Mouse (Mus musculus) heart, adult 18-20 months (tissue): ENCODE measurements around the gene Usp38. TPM values are rescaled to one million over a fixed set of nuclear protein-coding genes. Genes with fewer than 3 reads are reported as not detected.
"Not testable (repeated sequence)": the region's sequence is repeated elsewhere in the genome, so short reads cannot be mapped to it uniquely, and the experiment has no call there.

Experiments used
- DNase-seq, 2 experiments: peaks; one replicate each; pipeline ENCODE4 v3.0.0; 2021 to 2022; ENCODE audit warnings: mixed read lengths in 1 of 2
- long read RNA-seq, 2 experiments: library from polyadenylated mRNA; stranded (forward); transcript quantifications; one replicate each; pipeline ENCODE4 v2.0.0; 2021
- total RNA-seq, 2 experiments: library from RNA; stranded (reverse); gene quantifications; 2 replicates each; pipeline ENCODE4 v1.2.3; 2021

Usp38 gene
- total RNA-seq: 10 to 100 TPM; 18.9 to 19.5 TPM
- long read RNA-seq, experiment 1, full-length matches to known transcripts: 16 of 19 reads
- long read RNA-seq, experiment 1, partial matches to known transcripts: 1 of 19 reads
- long read RNA-seq, experiment 1, other reads (novel, unspliced or antisense): 2 of 19 reads
- long read RNA-seq, experiment 2, full-length matches to known transcripts: 3 of 3 reads
- long read RNA-seq, experiment 2, partial matches to known transcripts: 0 of 3 reads
- long read RNA-seq, experiment 2, other reads (novel, unspliced or antisense): 0 of 3 reads

DNA sequence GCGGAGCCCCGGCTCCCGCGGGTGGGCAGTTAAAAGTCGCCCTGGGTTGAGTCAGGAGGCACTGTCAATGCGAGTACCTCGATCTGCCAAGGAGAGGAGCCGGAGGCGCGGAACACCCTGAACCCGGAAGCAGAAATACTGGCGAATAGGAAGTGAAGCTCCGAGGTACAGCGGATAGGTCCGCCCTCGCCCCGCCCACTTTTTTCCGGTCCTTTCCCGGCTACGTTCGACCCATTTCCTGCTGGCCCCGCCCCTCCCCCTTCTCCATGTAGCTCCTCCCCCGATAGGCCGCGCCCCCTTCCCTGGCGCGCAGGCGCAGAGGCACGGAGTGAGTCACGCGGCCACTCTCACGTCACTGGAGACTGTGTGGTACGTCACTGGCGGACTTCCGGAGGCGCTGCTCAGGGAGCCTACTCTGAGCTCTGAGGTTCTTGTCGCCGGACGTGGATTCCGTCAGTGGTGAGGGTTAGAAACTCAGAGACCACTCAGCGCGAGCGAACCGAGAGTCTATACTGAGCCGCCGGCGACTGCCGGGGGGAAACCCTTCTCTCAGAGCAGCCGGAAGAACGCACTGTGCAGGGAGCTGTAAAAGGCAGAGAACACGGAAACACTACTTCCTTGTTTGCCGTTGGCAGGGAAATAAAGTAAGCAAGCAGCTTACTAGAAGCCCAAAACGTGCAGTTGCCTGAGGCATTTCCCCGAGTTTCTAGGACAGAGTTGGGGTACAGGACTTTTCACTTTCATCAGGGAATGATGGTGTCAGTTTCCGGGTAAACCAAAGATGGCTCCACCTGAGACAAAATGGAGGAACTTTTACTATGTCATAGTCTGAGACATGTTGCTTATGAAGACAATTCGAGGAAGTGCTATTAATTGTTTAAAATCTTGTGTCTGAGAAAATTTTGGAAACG is at the start of gene Usp38:
Gene Usp38, minus strand, starts transcription at position 140 of the 911 bp plus-strand sequence.
- peak; percentile 99 to 100 for DNase-seq

DNA sequence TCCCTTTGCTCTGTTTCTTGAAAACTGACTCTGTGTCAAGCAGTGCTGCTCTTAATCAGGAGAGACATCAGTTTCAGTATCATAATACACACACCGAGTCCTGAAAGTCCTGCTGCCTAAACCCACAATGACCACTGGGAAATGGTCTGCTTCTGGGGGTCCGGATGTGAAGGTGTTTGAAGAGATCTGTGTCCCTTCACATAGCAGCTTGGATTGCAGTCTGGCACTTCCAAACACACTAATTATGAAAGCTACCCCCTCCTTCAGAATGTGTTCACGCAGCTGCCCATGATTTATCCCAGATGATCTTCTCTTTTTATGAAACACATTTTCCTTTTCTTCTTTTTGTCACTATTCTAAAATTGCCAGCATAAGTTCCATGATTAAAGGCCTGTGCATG is 47.8 kb upstream of the Usp38 start:
- DNase-seq: no peak

DNA sequence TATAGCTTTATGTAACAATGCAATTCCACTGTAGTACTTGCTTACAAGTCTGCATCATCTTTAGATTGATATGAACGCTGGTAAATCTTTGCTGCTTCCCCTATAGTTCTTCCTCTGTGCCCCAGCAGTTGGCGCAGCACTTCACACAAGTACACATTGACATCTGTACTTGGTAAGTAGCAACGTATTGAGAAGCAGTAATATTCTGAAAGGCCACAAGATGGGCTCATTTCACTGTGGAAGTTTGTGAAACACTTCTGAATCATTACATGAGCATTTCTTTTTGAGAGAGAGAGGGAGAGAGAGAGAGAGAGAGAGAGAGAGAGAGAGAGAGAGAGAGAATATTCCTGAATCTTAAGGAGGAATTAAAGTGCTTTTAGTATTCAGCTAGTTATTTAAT is 47.2 kb upstream of the Usp38 start:
- DNase-seq: no peak

DNA sequence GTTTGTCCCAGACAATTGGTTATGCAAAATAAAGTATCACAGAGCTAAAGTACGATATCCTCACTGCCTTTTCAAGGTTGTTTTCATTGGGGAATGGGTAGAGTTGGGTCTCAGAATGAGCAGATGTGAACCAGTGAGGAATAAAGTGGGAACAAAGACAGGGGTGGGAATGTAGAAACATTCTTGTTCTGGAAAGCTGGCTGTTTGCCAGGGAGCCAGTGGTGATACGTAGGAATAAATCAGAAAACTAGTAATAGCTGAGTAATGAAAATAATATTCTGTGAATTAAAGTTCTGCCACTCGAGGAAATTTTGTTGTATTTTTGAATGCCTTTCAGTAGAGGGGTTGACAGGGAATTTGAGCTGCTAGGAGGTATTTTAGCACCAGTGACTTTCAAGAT is 29.5 kb upstream of the Usp38 start:
- DNase-seq: no peak

DNA sequence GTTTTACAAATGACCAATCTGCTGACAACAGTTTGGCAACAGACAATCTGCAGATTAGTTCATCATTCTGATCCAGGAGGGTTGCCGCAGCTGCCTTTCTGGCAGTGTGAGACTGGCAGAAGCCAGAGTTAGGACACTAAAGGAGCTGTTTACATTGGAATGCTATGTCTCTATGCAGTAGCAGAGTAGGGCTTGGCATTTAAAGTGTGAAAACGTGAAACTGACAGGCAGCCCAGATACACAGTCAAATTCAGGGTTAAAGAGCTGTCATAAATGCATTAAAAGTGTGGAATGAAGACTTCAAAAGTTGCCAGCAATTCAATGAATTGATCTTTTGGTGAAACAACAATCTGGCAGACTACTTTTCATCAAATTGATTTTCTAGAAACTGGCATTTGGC is 13.3 kb upstream of the Usp38 start:
- no peak for DNase-seq

DNA sequence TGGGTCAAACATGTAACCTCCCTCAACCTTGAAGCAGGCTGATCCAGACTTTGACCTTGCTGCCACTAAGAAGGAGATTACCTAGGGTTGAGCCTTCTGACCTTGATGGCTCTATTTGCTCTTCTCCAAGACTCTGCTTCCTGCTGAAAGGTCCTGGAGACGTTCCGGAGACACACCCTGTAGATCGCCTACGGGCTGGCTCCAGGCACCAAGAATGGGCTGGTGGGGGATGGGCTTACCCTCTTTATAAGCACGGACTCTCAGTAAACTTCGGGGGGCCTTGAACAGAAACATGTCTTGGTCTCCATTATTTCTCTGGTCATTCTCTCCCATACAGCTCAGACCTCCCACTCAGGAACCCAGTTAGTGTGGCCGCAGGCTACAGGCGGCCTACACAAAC is 2.8 kb upstream of the Usp38 start:
- not testable (repeated sequence) for DNase-seq

DNA sequence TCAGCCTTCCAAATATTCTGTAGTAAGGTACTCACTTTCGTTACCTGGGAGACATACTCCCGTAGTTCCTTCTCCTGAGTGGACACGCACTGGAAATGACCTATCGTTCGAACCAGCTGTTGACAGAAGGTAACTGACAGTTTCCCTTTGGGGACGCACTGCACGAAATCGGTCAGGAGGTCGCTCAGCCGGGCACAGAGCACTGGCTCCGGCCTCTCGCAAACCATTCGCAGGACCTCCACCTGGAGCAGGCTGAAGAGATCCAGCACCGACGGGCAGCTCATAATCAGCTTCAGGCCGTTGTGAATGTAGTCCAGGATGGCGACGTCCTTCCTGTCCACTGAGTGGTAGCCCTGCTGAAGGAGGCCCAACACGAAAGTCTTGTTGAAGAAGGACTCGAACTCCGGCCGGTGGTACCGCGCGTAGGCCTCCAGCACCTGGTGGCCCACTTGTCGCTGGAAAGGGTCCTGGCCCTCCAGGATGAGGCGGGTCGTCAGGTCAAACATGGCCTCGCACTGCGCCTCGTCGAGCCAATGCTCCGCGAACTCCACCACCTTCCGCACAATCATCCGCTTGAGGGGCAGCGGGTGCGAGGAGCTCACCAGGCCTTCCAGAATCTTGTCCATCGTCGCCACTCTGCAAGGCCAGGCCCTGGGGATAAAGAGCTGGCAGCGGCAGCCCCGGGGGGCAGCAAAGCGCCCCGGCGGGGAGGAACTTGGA is 757 bp downstream of the Usp38 start:
- DNase-seq: no peak

DNA sequence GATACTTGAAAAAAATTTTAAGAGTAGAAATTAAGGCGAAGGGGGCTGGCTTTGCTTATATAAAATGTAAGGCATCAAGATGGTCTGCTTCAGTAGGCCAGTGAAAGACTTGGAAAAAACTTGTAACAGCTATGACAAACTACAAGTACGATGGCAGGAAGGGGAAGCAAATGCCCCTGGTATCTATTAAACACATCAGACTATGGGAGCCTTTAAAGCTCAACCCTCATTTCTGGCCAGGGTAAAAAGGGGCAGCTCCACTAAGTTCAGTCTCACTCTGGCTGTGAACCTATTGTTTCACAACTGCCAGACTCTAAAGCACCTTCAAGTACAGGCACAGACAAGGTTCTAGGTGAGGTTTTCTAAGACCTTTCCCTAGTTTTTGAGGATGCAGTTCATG is 2.0 kb downstream of the Usp38 start:
- DNase-seq: no peak

DNA sequence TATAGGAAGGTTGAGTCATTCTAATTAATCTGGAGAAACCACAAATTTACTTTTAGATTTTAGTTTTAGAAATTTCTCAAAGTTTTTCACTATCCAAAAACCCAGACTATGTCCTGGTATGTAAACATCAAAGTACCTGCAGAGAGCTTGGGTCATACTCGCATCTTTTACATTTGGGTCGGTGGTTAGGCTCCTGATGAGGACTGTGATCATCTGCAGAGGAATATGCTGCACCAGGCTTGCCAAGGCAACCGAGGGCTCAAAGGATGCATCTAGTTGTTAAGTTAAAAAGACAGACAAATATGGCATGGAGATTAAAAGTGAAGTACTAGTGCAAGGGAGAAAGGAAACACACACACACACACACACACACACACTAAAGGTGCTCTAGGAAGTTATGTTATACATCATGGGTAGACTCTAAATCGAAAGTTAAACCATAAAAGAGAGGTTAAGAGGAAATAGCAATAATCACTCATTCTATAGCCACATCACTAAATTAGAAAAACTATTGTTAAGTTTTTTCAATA is 2.6 kb downstream of the Usp38 start:
- no peak for DNase-seq

DNA sequence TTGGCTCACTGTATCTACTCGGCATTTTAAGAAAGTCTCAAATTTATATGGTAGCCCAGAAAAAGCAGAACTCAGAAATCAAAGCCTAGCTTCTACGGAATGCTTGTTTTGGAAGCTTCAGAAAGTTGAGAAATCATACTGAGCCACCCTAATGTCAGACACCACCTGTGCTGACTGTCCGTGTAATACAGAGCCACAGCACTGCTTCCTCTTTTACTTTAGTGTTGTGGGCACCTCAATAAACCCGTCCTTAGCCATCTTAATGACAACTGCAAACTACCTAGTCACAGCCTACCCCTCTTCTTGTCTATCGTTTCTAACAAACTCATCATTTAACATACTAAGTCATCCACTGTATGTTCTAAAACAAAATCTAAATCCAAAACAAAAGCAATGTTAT is 4.3 kb downstream of the Usp38 start:
- no peak for DNase-seq

DNA sequence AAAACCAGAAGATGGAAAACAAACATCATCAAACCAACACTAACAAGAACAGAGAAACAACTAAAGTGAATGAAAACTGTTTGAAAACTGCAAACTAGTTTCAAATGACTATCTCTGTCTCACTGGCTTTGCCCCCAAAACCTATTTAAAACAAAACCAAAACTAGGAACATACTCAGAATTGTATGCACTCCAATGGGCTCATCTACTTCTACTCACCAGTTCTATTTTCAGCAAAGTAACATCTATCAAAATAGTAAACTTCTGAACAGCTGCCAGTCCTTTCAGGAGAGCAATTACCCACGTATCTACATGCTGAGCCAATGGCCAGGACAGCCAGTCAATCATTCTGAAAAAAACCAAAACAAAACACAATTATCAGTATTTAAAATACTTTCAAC is 9.6 kb downstream of the Usp38 start:
- DNase-seq: peak in 1 of 2 experiments; percentile 23

DNA sequence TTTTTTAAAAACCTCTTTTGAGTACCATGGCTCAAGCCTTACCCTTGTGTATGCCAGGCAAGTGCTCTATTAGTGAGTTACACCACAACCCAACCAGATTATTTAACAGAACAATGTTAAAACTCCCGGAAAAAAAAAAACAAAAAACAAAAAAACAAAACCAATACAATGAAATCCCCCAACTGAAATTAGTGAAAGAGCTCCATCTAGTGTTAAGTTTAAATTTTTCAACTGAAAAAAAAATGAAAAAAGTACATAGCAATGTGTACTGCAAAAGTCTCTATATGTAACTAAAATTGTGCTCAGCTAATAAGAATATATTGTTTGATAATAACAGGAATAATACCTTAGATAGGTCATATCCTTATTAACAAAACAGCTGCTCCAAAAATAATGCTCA is 18.1 kb downstream of the Usp38 start:
- peak in 1 of 2 experiments; percentile 41 for DNase-seq

DNA sequence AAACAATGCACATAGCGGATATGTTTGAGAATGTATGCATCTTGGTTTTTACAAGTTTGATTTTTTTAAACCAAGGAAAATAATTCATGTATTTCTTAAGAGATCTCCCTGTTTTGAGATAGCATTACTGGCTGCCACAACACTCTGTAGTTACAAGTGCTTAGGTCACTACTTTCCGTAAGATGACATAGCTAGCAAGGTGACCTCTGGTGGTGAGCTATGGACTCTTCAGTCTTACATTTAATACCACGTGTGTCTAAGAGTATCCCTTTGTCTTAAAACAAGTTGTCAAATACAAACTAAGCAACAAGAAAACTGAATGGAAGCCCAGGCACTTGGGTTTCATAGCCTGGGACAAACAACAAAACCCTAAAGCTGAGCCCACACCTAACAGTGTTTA is 22.8 kb downstream of the Usp38 start:
- peak; percentile 57 to 58 for DNase-seq

DNA sequence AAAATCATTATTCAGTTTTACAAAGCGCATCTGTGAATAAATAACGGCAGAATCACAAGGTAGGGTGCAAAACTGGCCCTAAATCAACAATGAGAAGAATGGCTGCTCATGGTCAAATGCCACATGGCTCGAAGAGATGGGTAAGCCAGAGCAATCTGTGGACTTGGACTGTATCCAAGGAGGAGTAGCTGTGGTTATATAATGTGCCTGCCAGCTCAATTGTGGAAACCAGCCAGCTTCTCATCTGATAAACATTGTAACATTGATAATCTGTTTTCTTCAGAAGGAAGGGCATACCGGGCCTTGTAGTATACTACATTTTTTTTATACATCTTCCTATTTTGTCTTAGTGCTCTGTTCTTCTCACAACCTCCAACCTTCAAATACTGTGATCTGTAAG is 31.9 kb downstream of the Usp38 start:
- DNase-seq: peak; percentile 25 to 44

DNA sequence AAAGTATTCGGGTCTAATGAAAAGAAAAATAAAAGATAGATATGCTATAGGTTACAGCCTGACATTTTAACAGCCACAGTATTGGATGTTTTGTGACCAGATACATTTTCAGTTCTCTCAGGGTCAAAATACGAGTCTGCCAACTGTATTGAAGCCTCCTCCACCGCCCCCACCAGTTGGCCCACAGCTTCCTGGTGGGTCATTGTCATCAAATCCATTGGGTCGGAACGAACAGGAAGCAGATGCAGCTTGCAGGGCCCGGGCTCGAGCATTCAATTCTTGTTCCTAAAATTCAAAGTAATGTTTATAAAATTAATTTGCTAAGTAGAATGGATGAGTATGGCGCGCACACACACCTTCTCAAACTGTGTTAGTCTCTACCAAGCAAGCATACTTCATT is 33.0 kb downstream of the Usp38 start:
- DNase-seq: peak in 1 of 2 experiments; percentile 17

DNA sequence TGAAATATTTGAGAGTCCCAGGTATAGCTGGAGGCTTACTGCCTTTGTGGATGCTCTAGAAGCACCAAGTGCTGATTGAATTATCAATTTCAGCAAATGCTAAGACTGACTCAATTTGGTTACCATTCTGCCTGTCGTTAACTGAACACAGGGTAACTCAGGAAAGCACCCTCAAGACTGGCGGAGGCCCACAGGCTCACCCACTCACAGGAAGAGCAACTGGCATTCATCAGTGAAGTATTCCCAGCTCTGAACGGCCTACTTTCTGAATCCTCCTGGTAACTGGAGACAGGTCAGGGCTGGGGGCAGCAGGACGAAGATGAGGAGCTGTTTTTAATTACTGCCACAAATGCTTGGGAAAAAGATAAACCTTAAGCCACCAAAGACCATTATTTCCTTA is 34.7 kb downstream of the Usp38 start:
- no peak for DNase-seq

DNA sequence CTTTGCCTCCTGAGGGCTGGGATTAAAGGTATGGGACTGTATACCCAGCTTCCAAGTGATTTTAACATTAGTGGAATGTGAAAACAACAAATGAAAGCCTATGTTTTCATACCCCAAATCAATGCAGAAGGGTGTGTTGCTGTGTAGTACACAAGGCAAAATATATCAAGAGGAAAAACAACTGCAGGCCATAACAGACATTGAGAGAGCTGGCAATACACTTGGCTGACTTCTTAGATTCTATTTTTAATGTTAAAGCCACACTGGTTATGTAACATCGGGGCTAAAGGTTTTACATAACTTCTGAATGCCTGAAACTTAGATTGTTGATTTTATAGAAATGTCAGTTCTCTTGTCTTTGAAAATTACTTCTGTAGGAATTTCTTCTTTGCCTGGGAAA is 37.5 kb downstream of the Usp38 start:
- peak in 1 of 2 experiments; percentile 19 for DNase-seq

DNA sequence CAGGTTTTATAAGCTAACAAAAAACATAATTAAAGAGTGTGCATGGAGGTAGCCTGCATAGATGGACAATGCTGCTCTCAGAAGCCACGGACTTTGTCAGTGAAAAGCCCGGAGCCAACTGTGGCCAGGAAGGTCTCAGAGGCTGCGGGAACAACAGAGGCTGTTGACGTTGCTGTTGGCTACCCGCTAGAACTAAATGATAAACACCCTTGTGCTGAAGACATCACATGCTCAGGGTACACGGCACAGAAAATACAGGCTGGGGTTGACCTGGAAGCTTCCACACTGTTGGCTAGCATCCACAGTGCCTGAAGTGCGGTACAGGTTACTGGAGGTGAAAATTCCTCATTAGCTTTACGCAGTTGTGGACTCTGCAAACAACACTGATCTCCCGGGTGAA is 43.6 kb downstream of the Usp38 start:
- peak; percentile 45 to 51 for DNase-seq

DNA sequence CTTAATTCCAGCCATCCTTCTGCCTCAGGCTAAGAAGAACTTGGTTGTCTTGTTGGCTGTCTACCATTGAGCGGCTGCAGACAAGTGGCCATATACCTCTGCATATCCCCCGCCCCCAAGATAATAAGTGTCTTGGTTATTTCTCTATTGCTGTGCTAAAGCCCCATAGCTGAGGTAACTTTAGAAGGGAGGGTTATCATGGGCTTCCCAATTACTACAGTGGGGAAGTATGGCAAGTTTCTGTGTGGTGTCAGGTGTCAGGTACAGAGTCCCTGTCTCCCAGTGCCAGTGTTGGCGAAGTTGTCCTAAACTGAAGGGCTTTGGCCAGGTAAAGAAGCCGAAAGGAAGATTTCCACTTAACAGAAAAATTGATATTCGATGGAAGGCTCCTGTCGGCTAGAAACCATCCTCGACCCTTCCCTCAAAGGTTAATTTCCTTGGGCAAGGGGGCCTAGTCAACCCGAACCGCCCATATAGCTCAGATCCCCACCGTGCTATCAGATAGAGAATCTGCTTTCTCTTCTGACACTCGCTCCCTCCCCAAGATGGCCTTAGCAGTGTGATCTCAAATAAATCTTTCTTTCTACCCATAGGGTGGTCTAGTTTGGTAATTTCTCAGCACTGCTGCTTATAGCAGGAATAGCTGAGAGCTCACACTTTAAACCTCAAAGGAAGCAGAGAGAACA is 44.6 kb downstream of the Usp38 start:
- no peak for DNase-seq

DNA sequence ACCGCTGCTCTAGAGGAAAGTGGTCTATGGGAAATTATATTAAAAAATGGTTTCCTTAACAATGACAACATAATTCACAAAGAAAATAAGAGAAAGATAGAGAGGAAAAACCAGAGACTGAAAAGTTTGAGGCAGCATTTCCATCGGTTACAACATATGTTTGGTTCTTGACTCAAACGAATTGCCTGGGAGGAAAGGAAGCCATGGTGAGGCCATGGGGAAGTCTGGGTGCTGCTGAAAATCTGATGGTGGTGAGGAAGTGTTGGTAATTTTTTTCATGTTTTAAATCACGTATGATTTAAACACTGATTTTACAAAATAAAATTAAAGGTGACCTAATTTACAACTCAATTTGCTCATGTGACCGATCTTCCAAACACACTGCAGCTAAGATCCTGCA is 45.3 kb downstream of the Usp38 start:
- no peak for DNase-seq

DNA sequence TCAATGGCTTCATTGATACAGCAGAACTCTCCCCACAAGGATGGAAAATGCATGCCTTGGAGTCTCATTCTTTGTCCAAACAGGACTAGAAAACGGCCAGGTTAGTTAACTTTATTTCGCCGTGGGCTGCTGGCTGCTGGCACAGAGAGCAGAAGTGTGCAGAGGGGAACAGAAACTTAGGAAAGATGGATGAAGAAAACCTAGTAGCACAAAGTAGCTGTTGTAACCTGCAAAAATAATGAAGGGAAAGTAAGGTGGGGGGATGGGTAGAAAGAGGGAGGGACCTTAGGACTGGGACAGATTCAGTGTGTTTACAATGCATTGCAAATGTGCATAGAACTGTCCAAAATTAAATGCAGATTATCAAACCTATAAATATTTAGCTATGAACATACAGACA is 51.6 kb downstream of the Usp38 start:
- DNase-seq: no peak

DNA sequence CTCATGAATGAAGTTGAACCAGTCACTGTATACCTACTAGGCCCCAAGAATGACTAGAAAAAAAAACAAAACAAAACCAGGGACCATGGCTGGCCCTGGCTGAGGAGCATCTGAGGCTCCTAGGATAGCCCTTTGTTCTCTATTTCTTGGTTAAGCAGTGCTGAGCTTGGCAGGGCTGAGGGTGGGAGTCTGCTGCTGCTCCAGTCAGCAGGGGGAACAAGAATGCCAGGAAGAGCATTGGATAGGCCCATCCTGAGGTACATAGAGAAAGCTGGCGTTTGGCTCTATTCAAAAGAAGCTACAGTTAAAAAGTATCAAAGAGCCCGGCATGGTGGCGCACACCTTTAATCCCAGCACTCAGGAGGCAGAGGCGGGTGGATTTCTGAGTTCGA is 52.1 kb downstream of the Usp38 start:
- no peak for DNase-seq
